In genomic region chr11:75147846-75148168, GRCm38 (mm10) we compare ENCODE assay signal across 8 mouse cellular contexts. TPM values are rescaled to one million over a fixed set of nuclear protein-coding genes. Genes with fewer than 3 reads are reported as not detected.
DNase-seq lines count a peak whose midpoint lies in the region; ATAC-seq and TF ChIP-seq lines count a peak whose summit lies in the region.

No protein-coding gene starts in this region.

- WGBS in heart, embryonic 15.5 days: 19% methylated on average over 3 of the region's 3 CpGs
- WGBS in limb, embryonic 12.5 days: 13% methylated on average over 3 of the region's 3 CpGs
- 30% methylated on average over 3 of the region's 3 CpGs for WGBS in small intestine, adult 2 months

- H3K27ac ChIP-seq in heart, embryonic 15.5 days: peak overlapping the region; percentile 71
- peak overlapping the region; percentile 92 for H3K27ac ChIP-seq in limb, embryonic 12.5 days
- H3K27ac ChIP-seq in small intestine, adult 2 months (ENCODE audit: insufficient read depth, low read depth, low read length): peak overlapping the region; percentile 41

- no peak overlapping the region for H3K4me2 ChIP-seq in heart, embryonic 15.5 days
- peak overlapping the region; percentile 33 for H3K4me2 ChIP-seq in limb, embryonic 12.5 days

- no peak overlapping the region for H3K4me3 ChIP-seq in heart, embryonic 15.5 days
- H3K4me3 ChIP-seq in limb, embryonic 12.5 days (replicated peaks): no peak overlapping the region
- no peak overlapping the region for H3K4me3 ChIP-seq in small intestine, adult 2 months (ENCODE audit: low read depth, low read length)

- DNase-seq in 3T3-L1 (ENCODE audit: low read depth, low spot score): peak; percentile 74
- peak; percentile 66 for DNase-seq in MN1 (ENCODE audit: low spot score)
- DNase-seq in right cerebral cortex, postnatal 10 days (ENCODE audit: low spot score in 2 of 2): no peak
- no peak for DNase-seq in frontal cortex, adult 2 months (ENCODE audit: extremely low spot score in 1 of 2, low spot score in 1 of 2)
- no peak for DNase-seq in left cerebral cortex, postnatal 4 days

- H3K9me3 ChIP-seq in heart, embryonic 15.5 days (replicated peaks): no peaks in the 10 kb centered on the region
- H3K9me3 ChIP-seq in limb, embryonic 12.5 days: no peaks in the 10 kb centered on the region

- intact Hi-C loops in left cerebral cortex, postnatal 4 days (cut with DNase I): no loop called here

- no peak overlapping the region for H3K9ac ChIP-seq in heart, embryonic 15.5 days
- H3K9ac ChIP-seq in limb, embryonic 12.5 days (replicated peaks): no peak overlapping the region

- no peak for TF ChIP-seq POLR2A in small intestine, adult 2 months (IDR thresholded peaks at IDR 0.05; ENCODE audit: low read depth, low read length)

- no peaks in the 10 kb centered on the region for H3K27me3 ChIP-seq in heart, embryonic 15.5 days
- H3K27me3 ChIP-seq in limb, embryonic 12.5 days: no peaks in the 10 kb centered on the region
- no peaks in the 10 kb centered on the region for H3K27me3 ChIP-seq in small intestine, adult 2 months (ENCODE audit: control insufficient read depth, insufficient read depth, low read length)

- peaks cover 36% of the 10 kb centered on the region for H3K4me1 ChIP-seq in heart, embryonic 15.5 days (replicated peaks)
- H3K4me1 ChIP-seq in limb, embryonic 12.5 days (replicated peaks): peaks cover 53% of the 10 kb centered on the region
- H3K4me1 ChIP-seq in small intestine, adult 2 months (ENCODE audit: control insufficient read depth, insufficient read depth, insufficient read length, low read length): peaks cover 11% of the 10 kb centered on the region

- peaks cover 29% of the 10 kb centered on the region for H3K36me3 ChIP-seq in heart, embryonic 15.5 days
- H3K36me3 ChIP-seq in limb, embryonic 12.5 days: peaks cover 44% of the 10 kb centered on the region
- peaks cover 21% of the 10 kb centered on the region for H3K36me3 ChIP-seq in small intestine, adult 2 months (ENCODE audit: control insufficient read depth, insufficient read depth, low read length)

- peak; percentile 74 for ATAC-seq in heart, embryonic 15.5 days (replicated peaks; ENCODE audit: insufficient number of reproducible peaks, insufficient read depth, low FRiP score, low read depth)
- peak; percentile 83 for ATAC-seq in limb, embryonic 12.5 days (ENCODE audit: insufficient number of reproducible peaks, insufficient read depth, low FRiP score, low TSS enrichment, low read depth)

- TF ChIP-seq CTCF in small intestine, adult 2 months (IDR thresholded peaks at IDR 0.05; ENCODE audit: extremely low read depth, insufficient read length, insufficient replicate concordance, low read depth, low read length): no peak

RNA-seq across cellular contexts. Expression of gene Hic1, which starts 21.5 kb away (rescaled TPM):
- 11.0 and 18.0 TPM in 2 replicates for polyA plus RNA-seq in heart, embryonic 15.5 days (2015; fragmentation: Nextera tagmentation; extraction: Ambion mirVana)
- 30.3 and 35.5 TPM in 2 replicates for polyA plus RNA-seq in limb, embryonic 12.5 days (2016; fragmentation: Nextera tagmentation; extraction: Ambion mirVana)
- 22.9 and 29.6 TPM in 2 replicates for polyA plus RNA-seq in small intestine, adult 2 months (2012; rRNA removed)
- polyA plus RNA-seq in frontal cortex, adult 2 months (2012; rRNA removed): 4.1 and 4.2 TPM in 2 replicates
- total RNA-seq in left cerebral cortex, postnatal 4 days (2021): 1 to 10 TPM; 5.2 to 5.6 TPM

RNA-seq across cellular contexts. Expression of gene Ovca2, which starts 30.8 kb away (rescaled TPM):
- 14.4 and 17.5 TPM in 2 replicates for polyA plus RNA-seq in heart, embryonic 15.5 days (2015; fragmentation: Nextera tagmentation; extraction: Ambion mirVana)
- polyA plus RNA-seq in limb, embryonic 12.5 days (2016; fragmentation: Nextera tagmentation; extraction: Ambion mirVana): 29.6 and 31.0 TPM in 2 replicates
- 12.8 and 14.2 TPM in 2 replicates for polyA plus RNA-seq in small intestine, adult 2 months (2012; rRNA removed)
- polyA plus RNA-seq in frontal cortex, adult 2 months (2012; rRNA removed): 17.3 and 18.5 TPM in 2 replicates
- total RNA-seq in left cerebral cortex, postnatal 4 days (2021): 10 to 100 TPM in 1 of 2 experiments, 1 to 10 TPM in 1; 9.2 to 11.2 TPM

RNA-seq across cellular contexts. Expression of gene Dph1, which starts 43.2 kb away (rescaled TPM):
- polyA plus RNA-seq in heart, embryonic 15.5 days (2015; fragmentation: Nextera tagmentation; extraction: Ambion mirVana): 17.2 and 20.5 TPM in 2 replicates
- polyA plus RNA-seq in limb, embryonic 12.5 days (2016; fragmentation: Nextera tagmentation; extraction: Ambion mirVana): 24.0 and 25.5 TPM in 2 replicates
- polyA plus RNA-seq in small intestine, adult 2 months (2012; rRNA removed): 9.9 and 13.7 TPM in 2 replicates
- polyA plus RNA-seq in frontal cortex, adult 2 months (2012; rRNA removed): 21.2 and 22.2 TPM in 2 replicates
- total RNA-seq in left cerebral cortex, postnatal 4 days (2021): 10 to 100 TPM; 15.2 to 15.3 TPM

RNA-seq across cellular contexts. Expression of gene Rtn4rl1, which starts 45.8 kb away (rescaled TPM):
- 12.4 and 13.1 TPM in 2 replicates for polyA plus RNA-seq in heart, embryonic 15.5 days (2015; fragmentation: Nextera tagmentation; extraction: Ambion mirVana)
- polyA plus RNA-seq in limb, embryonic 12.5 days (2016; fragmentation: Nextera tagmentation; extraction: Ambion mirVana): 1.5 and 2.1 TPM in 2 replicates
- polyA plus RNA-seq in small intestine, adult 2 months (2012; rRNA removed): 8.6 and 11.8 TPM in 2 replicates
- 25.3 and 28.1 TPM in 2 replicates for polyA plus RNA-seq in frontal cortex, adult 2 months (2012; rRNA removed)
- 10 to 100 TPM; 31.6 to 35.4 TPM for total RNA-seq in left cerebral cortex, postnatal 4 days (2021)

Comparison
In these comparisons a context has a peak if more than half of its experiments do, and no peak if none do; other contexts are left out.
1. DNase-seq: peak in 3T3-L1 (single experiment) and MN1 (single experiment); none in right cerebral cortex, postnatal 10 days (0 of 2), frontal cortex, adult 2 months (0 of 2) and left cerebral cortex, postnatal 4 days (single experiment).
2. H3K27ac ChIP-seq: peak in every context shown above with its lines; median percentile 92 in limb, embryonic 12.5 days; 71 in heart, embryonic 15.5 days; 41 in small intestine, adult 2 months.